10 mouse cellular contexts compared by ENCODE assay signal in genomic region chr13:113378980-113379410, GRCm38 (mm10).
DNase-seq lines count a peak whose midpoint lies in the region; ATAC-seq lines count a peak whose summit lies in the region.
"Had no signal": no experiment of that assay in that cellular context is flagged by ENCODE, and none has a peak within 500 bp of the region (broad histone marks: within the 10 kb centered on the region; RNA-seq: fewer than 3 reads in every experiment).

No protein-coding gene starts in this region.

- DNase-seq in left cerebral cortex, adult 11 months (ENCODE audit: low spot score): peak; percentile 22
- no peak for DNase-seq in left cerebral cortex, postnatal 10 days (ENCODE audit: extremely low spot score in 1 of 2, low spot score in 2 of 2)
- DNase-seq in brain, adult 2 months (ENCODE audit: low read depth, low spot score): peak; percentile 84
- peak; percentile 51 to 64 for DNase-seq in cerebellum, postnatal 25 days
- DNase-seq in embryo, embryonic 10.5 days (ENCODE audit: low spot score): no peak
- DNase-seq in ovary, postnatal 36 days (ENCODE audit: low spot score): no peak
- no peak for DNase-seq in embryo, embryonic 9.5 days (ENCODE audit: extremely low spot score)
- DNase-seq: adrenal gland, postnatal 25 days; lung, embryonic 14.5 days had no signal

- intact Hi-C loops in left cerebral cortex, postnatal 10 days (cut with DNase I): no loop called here

- peak; percentile 51 for ATAC-seq in neutrophil, adult 5-6 weeks (ENCODE audit: extremely low read depth, insufficient number of reproducible peaks, low FRiP score, poor library complexity, severe bottlenecking)

Comparison
In these comparisons a context has a peak if more than half of its experiments do, and no peak if none do; other contexts are left out.
1. DNase-seq: peak in left cerebral cortex, adult 11 months (single experiment), brain, adult 2 months (single experiment) and cerebellum, postnatal 25 days (2 of 2); none in left cerebral cortex, postnatal 10 days (0 of 2), embryo, embryonic 10.5 days (single experiment), ovary, postnatal 36 days (single experiment) and embryo, embryonic 9.5 days (single experiment).